Mouse (Mus musculus) kidney, adult 2 months (tissue): ENCODE data around the gene Arhgef16. TPM values are rescaled to one million over a fixed set of nuclear protein-coding genes. Genes with fewer than 3 reads are reported as not detected.

Experiments used
- DNase-seq: peaks from one replicate; pipeline ENCODE4 v3.0.0; 2021
- H3K27ac ChIP-seq: fragments of 200-500 bp; 2 replicates; pipeline ENCODE4 v1.5.1; 2012; ENCODE audit warnings: low read depth, low read length, control low read depth, inconsistent platforms; ENCODE audit not compliant: insufficient read depth
- H3K27me3 ChIP-seq: fragments of 200-500 bp; replicated peaks from 2 replicates; pipeline ENCODE4 v1.6.1; 2012; ENCODE audit warnings: mild to moderate bottlenecking, moderate library complexity, low read length, inconsistent platforms; ENCODE audit not compliant: control insufficient read depth, insufficient read depth
- H3K36me3 ChIP-seq: fragments of 200-500 bp; 2 replicates; pipeline ENCODE4 v1.6.1; 2012; ENCODE audit warnings: mild to moderate bottlenecking, moderate library complexity, low read length, inconsistent platforms; ENCODE audit not compliant: control insufficient read depth, insufficient read depth
- H3K4me1 ChIP-seq: fragments of 200-500 bp; 2 replicates; pipeline ENCODE4 v1.6.1; 2011; ENCODE audit warnings: low read length; ENCODE audit not compliant: control insufficient read depth, insufficient read depth
- H3K4me3 ChIP-seq: fragments of 200-500 bp; 2 replicates; pipeline ENCODE4 v1.5.1; 2011; ENCODE audit warnings: mild to moderate bottlenecking, low read depth, low read length, control low read depth; ENCODE audit not compliant: insufficient read depth
- CTCF ChIP-seq: fragments of 200-500 bp; conservative IDR thresholded peaks from 2 replicates; pipeline ENCODE4 v1.5.1; 2011; ENCODE audit warnings: low read depth, mild to moderate bottlenecking, control low read depth, low read length, moderate library complexity, mixed read lengths; ENCODE audit not compliant: insufficient read depth, insufficient read length
- POLR2A ChIP-seq: fragments of 200-500 bp; IDR thresholded peaks from one replicate; pipeline ENCODE4 v1.6.1; 2011; ENCODE audit warnings: low read depth, low read length, control low read depth
- WGBS: fragments of 180-500 bp; shearing (Covaris S2); methylation state at CpG from one replicate; pipeline ENCODE4 v1.1.7; 2018; 5-methylcytosine and 5-hydroxymethylcytosine counted together
- polyA plus RNA-seq: library from polyadenylated mRNA; depleted of rRNA; stranded (reverse); fragments of >200 nt; gene quantifications from 2 replicates; pipeline ENCODE4 v1.2.3, GENCODE M21; 2012

Arhgef16 gene
- polyA plus RNA-seq, 1 experiment: 58.6 TPM

- H3K4me3 ChIP-seq: no peak overlapping the region
- TF ChIP-seq CTCF (no peak), POLR2A (no peak)
- WGBS: 89% methylated on average over 5 of the region's 5 CpGs
- no peaks in the 10 kb centered on the region for H3K36me3 ChIP-seq
- no peak overlapping the region for H3K27ac ChIP-seq
- no peaks in the 10 kb centered on the region for H3K27me3 ChIP-seq
- H3K4me1 ChIP-seq: no peaks in the 10 kb centered on the region
- no peak for DNase-seq
These were observed 40.7 kb downstream of the Arhgef16 start for GRCm38 (mm10) chr4:154260755-154261154.

- Histone ChIP-seq H3K27ac (no peak overlapping the region), H3K27me3 (no peaks in the 10 kb centered on the region), H3K36me3 (no peaks in the 10 kb centered on the region), H3K4me1 (no peaks in the 10 kb centered on the region), H3K4me3 (no peak overlapping the region)
- no peak for DNase-seq
- TF ChIP-seq CTCF: no peak
- TF ChIP-seq POLR2A: no peak
- 78% methylated on average over 20 of the region's 20 CpGs for WGBS
These were observed 48.8 kb downstream of the Arhgef16 start for GRCm38 (mm10) chr4:154252537-154253255.

DNA sequence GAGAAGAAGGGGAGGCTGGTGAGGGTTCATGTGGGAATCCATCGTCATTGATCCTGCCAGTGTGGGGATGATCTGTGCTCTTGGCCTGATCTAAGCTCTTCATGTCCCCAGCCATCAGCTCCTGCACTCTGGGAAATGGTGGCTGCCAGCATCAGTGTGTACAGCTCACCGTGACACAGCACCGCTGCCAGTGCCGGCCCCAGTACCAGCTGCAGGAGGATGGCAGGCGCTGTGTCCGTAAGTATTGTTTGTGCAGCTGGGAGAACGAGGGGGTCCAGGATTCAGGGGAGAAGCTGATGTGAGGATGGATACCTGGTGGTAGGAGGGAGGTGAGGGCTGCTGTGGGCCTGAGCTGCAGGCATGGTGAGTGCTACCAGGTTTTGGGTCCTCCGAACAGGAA lies 52.2 kb downstream of the Arhgef16 start:
- no peak overlapping the region for H3K4me3 ChIP-seq
- no peaks in the 10 kb centered on the region for H3K36me3 ChIP-seq
- H3K27ac ChIP-seq: no peak overlapping the region
- WGBS: 82% methylated on average over 8 of the region's 8 CpGs
- no peaks in the 10 kb centered on the region for H3K27me3 ChIP-seq
- DNase-seq: no peak
- no peaks in the 10 kb centered on the region for H3K4me1 ChIP-seq
- TF ChIP-seq POLR2A (no peak), CTCF (no peak)

DNA sequence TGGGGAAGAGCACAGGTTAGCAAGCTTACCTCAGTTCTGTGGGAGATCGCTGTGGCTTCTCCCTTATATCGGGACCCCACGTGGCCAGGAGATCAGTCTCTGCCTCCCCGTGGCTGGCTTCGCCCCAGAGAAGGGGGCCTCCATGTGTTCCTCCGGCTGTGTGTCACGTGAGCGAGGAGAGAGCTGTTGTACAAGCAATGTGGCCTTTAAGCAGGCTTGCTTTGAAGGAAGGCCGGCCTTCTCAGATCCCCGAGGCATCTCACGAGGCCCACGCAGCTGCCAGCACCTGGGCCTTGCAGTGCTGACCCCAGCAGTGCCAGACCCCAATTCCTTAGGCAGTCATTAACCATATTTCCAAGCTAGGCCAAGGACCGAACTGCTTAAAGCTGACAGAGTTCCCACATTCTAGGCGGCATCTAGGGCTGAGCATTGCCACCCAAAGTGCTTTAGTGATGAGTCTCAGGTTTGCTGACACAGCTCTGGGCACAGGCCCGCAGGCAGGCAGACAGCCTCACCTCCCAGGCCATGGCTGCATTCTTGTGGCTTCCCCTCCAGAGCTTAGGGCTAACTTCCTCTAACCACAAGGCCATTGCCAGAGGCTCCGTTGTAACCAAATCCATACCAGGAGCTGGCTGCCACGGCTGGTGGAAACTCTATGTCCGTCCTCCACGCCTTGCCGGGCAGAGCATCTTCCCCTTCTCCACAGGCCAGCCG lies 53.2 kb downstream of the Arhgef16 start:
- H3K27ac ChIP-seq: no peak overlapping the region
- WGBS: 77% methylated on average over 21 of the region's 21 CpGs
- no peak overlapping the region for H3K4me3 ChIP-seq
- H3K27me3 ChIP-seq: no peaks in the 10 kb centered on the region
- DNase-seq: no peak
- H3K36me3 ChIP-seq: no peaks in the 10 kb centered on the region
- H3K4me1 ChIP-seq: no peaks in the 10 kb centered on the region
- TF ChIP-seq POLR2A (no peak), CTCF (no peak)

GRCm38 (mm10) chr4:154247207-154248091 lies 54.0 kb downstream of the Arhgef16 start:
- Histone ChIP-seq H3K27me3 (no peaks in the 10 kb centered on the region), H3K4me3 (no peak overlapping the region), H3K36me3 (no peaks in the 10 kb centered on the region), H3K4me1 (no peaks in the 10 kb centered on the region), H3K27ac (no peak overlapping the region)
- no peak for TF ChIP-seq CTCF
- TF ChIP-seq POLR2A: no peak
- 56% methylated on average over 22 of the region's 22 CpGs for WGBS
- no peak for DNase-seq

GRCm38 (mm10) chr4:154246115-154247040 lies 55.1 kb downstream of the Arhgef16 start:
- peak overlapping the region; percentile 5; the same call in 1 of the 2 replicates for H3K4me3 ChIP-seq
- H3K27ac ChIP-seq: no peak overlapping the region
- H3K36me3 ChIP-seq: no peaks in the 10 kb centered on the region
- TF ChIP-seq CTCF (peak; percentile 91), POLR2A (no peak)
- DNase-seq: peak; percentile 76
- 16% methylated on average over 17 of the region's 19 CpGs for WGBS
- H3K27me3 ChIP-seq: no peaks in the 10 kb centered on the region
- no peaks in the 10 kb centered on the region for H3K4me1 ChIP-seq
